Mouse (Mus musculus) neural tube, embryonic 13.5 days (tissue): ENCODE data around the gene Lcp1. TPM values are rescaled to one million over a fixed set of nuclear protein-coding genes. Genes with fewer than 3 reads are reported as not detected.
A peak's percentile ranks its signal among the peaks of the same experiment; 100 is the strongest.

Experiments
- ATAC-seq: fragments of 200-750 bp; cut with Nextera tagmentation; 2 replicates; pipeline ENCODE4 v1.8.0; 2017; ENCODE audit warnings: low read depth, mild to moderate bottlenecking, moderate TSS enrichment, moderate library complexity
- H3K27ac ChIP-seq: fragments of 300-500 bp; sonication (generic); replicated peaks from 2 replicates; pipeline ENCODE4 v1.5.1; 2015; ENCODE audit warnings: moderate library complexity, mild to moderate bottlenecking, inconsistent platforms
- H3K27me3 ChIP-seq: fragments of 300-500 bp; sonication (generic); 2 replicates; pipeline ENCODE4 v1.6.1; 2015; ENCODE audit warnings: mild to moderate bottlenecking, inconsistent platforms
- H3K36me3 ChIP-seq: fragments of 300-500 bp; sonication (generic); 2 replicates; pipeline ENCODE4 v1.6.1; 2015; ENCODE audit warnings: mild to moderate bottlenecking, inconsistent platforms
- H3K4me1 ChIP-seq: fragments of 300-500 bp; sonication (generic); replicated peaks from 2 replicates; pipeline ENCODE4 v1.6.1; 2015; ENCODE audit warnings: inconsistent platforms
- H3K4me2 ChIP-seq: fragments of 300-500 bp; sonication (generic); 2 replicates; pipeline ENCODE4 v1.6.1; 2015; ENCODE audit warnings: inconsistent platforms, mild to moderate bottlenecking, moderate library complexity
- H3K4me3 ChIP-seq: fragments of 300-500 bp; sonication (generic); 2 replicates; pipeline ENCODE4 v1.5.1; 2015; ENCODE audit warnings: mild to moderate bottlenecking, inconsistent platforms
- H3K9ac ChIP-seq: fragments of 300-500 bp; sonication (generic); 2 replicates; pipeline ENCODE4 v1.6.1; 2015; ENCODE audit warnings: moderate library complexity, mild to moderate bottlenecking, inconsistent platforms
- H3K9me3 ChIP-seq: fragments of 300-500 bp; sonication (generic); 2 replicates; pipeline ENCODE4 v1.6.1; 2016; ENCODE audit warnings: inconsistent platforms
- WGBS: fragments of 180-500 bp; shearing (Covaris S2); methylation state at CpG from one replicate; pipeline ENCODE4 v1.1.7; 2015; 5-methylcytosine and 5-hydroxymethylcytosine counted together
- polyA plus RNA-seq: library from polyadenylated mRNA; unstranded; fragments of >200 nt; fragmentation: Nextera tagmentation; extraction: Ambion mirVana; gene quantifications from 2 replicates; pipeline ENCODE4 v1.2.1, GENCODE M21; 2015

The Lcp1 gene
- polyA plus RNA-seq, 1 experiment from 2014 or later = 18.8 TPM

- Histone ChIP-seq H3K9me3 (no peaks in the 10 kb centered on the region), H3K27ac (no peak overlapping the region), H3K9ac (no peak overlapping the region), H3K4me3 (no peak overlapping the region), H3K36me3 (no peaks in the 10 kb centered on the region), H3K27me3 (no peaks in the 10 kb centered on the region), H3K4me1 (peaks cover 15% of the 10 kb centered on the region; the same call in 1 of the 2 replicates), H3K4me2 (no peak overlapping the region)
- ATAC-seq = no peak
- 86% methylated on average over 6 of the region's 6 CpGs for WGBS
Measured at GRCm38 (mm10) chr14:75222386-75222785, 91.5 kb downstream of the Lcp1 start.

- WGBS = 84% methylated on average over 6 of the region's 6 CpGs
- Histone ChIP-seq H3K4me1 (0 out of 2 replicates have a peak, but pooled peaks cover 3% of the 10 kb centered on the region), H3K9me3 (no peaks in the 10 kb centered on the region), H3K4me2 (no peak overlapping the region), H3K36me3 (no peaks in the 10 kb centered on the region), H3K4me3 (no peak overlapping the region), H3K9ac (no peak overlapping the region), H3K27ac (no peak overlapping the region), H3K27me3 (no peaks in the 10 kb centered on the region)
- no peak for ATAC-seq
Measured at GRCm38 (mm10) chr14:75227453-75228084, 96.7 kb downstream of the Lcp1 start.

- Histone ChIP-seq H3K4me2 (no peak overlapping the region), H3K4me3 (no peak overlapping the region), H3K4me1 (0 out of 2 replicates have a peak, but pooled peaks cover 3% of the 10 kb centered on the region), H3K36me3 (no peaks in the 10 kb centered on the region), H3K9me3 (no peaks in the 10 kb centered on the region), H3K9ac (no peak overlapping the region), H3K27me3 (no peaks in the 10 kb centered on the region), H3K27ac (no peak overlapping the region)
- ATAC-seq = no peak
- 74% methylated on average over 2 of the region's 2 CpGs for WGBS
Measured at GRCm38 (mm10) chr14:75229834-75230233, 98.9 kb downstream of the Lcp1 start.

- Histone ChIP-seq H3K9ac (no peak overlapping the region), H3K27ac (no peak overlapping the region), H3K4me1 (peaks cover 16% of the 10 kb centered on the region), H3K4me2 (no peak overlapping the region), H3K36me3 (no peaks in the 10 kb centered on the region), H3K4me3 (no peak overlapping the region), H3K9me3 (no peaks in the 10 kb centered on the region), H3K27me3 (no peaks in the 10 kb centered on the region)
- WGBS = 94% methylated on average over 5 of the region's 5 CpGs
- no peak for ATAC-seq
Measured at GRCm38 (mm10) chr14:75233070-75233469, 102.2 kb downstream of the Lcp1 start.

GRCm38 (mm10) chr14:75235552-75235951 is 104.7 kb downstream of the Lcp1 start:
- no peak overlapping the region for H3K9ac ChIP-seq
- no peaks in the 10 kb centered on the region for H3K9me3 ChIP-seq
- no peak overlapping the region for H3K4me3 ChIP-seq
- WGBS = 49% methylated on average over 8 of the region's 8 CpGs
- peak overlapping the region; percentile 55 for H3K27ac ChIP-seq
- H3K4me1 ChIP-seq = peaks cover 16% of the 10 kb centered on the region
- peak overlapping the region; percentile 36 for H3K4me2 ChIP-seq
- H3K27me3 ChIP-seq = no peaks in the 10 kb centered on the region
- no peaks in the 10 kb centered on the region for H3K36me3 ChIP-seq
- ATAC-seq = peak; percentile 28; the same call in 1 of the 2 replicates

- Histone ChIP-seq H3K9ac (no peak overlapping the region), H3K27ac (peak overlapping the region; percentile 55), H3K4me2 (peak overlapping the region; percentile 36), H3K27me3 (no peaks in the 10 kb centered on the region), H3K36me3 (no peaks in the 10 kb centered on the region), H3K9me3 (no peaks in the 10 kb centered on the region), H3K4me3 (no peak overlapping the region), H3K4me1 (peaks cover 16% of the 10 kb centered on the region)
- WGBS = 28% methylated on average over 9 of the region's 9 CpGs
- peak; percentile 85 for ATAC-seq
Measured at GRCm38 (mm10) chr14:75235955-75236635, 105.2 kb downstream of the Lcp1 start.

- Histone ChIP-seq H3K36me3 (no peaks in the 10 kb centered on the region), H3K27ac (peak overlapping the region; percentile 55), H3K9me3 (no peaks in the 10 kb centered on the region), H3K4me3 (no peak overlapping the region), H3K9ac (no peak overlapping the region), H3K4me2 (no peak overlapping the region), H3K4me1 (peaks cover 16% of the 10 kb centered on the region), H3K27me3 (no peaks in the 10 kb centered on the region)
- 53% methylated on average over 4 of the region's 4 CpGs for WGBS
- ATAC-seq = no peak
Measured at GRCm38 (mm10) chr14:75236636-75237003, 105.7 kb downstream of the Lcp1 start.

GRCm38 (mm10) chr14:75237096-75237495 is 106.2 kb downstream of the Lcp1 start:
- no peak overlapping the region for H3K9ac ChIP-seq
- no peak overlapping the region for H3K4me3 ChIP-seq
- H3K27me3 ChIP-seq = no peaks in the 10 kb centered on the region
- no peaks in the 10 kb centered on the region for H3K9me3 ChIP-seq
- ATAC-seq = no peak
- peaks cover 16% of the 10 kb centered on the region for H3K4me1 ChIP-seq
- peak overlapping the region; percentile 55; the same call in 1 of the 2 replicates for H3K27ac ChIP-seq
- H3K36me3 ChIP-seq = no peaks in the 10 kb centered on the region
- no peak overlapping the region for H3K4me2 ChIP-seq
- WGBS = 66% methylated on average over 8 of the region's 8 CpGs

- H3K27me3 ChIP-seq = no peaks in the 10 kb centered on the region
- no peak overlapping the region for H3K4me2 ChIP-seq
- no peak overlapping the region for H3K9ac ChIP-seq
- no peak overlapping the region for H3K4me3 ChIP-seq
- H3K4me1 ChIP-seq = peaks cover 16% of the 10 kb centered on the region
- no peak for ATAC-seq
- H3K27ac ChIP-seq = no peak overlapping the region
- 84% methylated on average over 6 of the region's 6 CpGs for WGBS
- H3K9me3 ChIP-seq = no peaks in the 10 kb centered on the region
- H3K36me3 ChIP-seq = no peaks in the 10 kb centered on the region
Measured at GRCm38 (mm10) chr14:75238054-75238692, 107.3 kb downstream of the Lcp1 start.

GRCm38 (mm10) chr14:75242087-75242486 is 111.2 kb downstream of the Lcp1 start, which contains the start of gene Cpb2:
Gene Cpb2, plus strand, starts transcription at chr14:75242287.
- no peak within 1 kb of the TSS for H3K4me2 ChIP-seq
- H3K36me3 ChIP-seq = no peaks in the 10 kb centered on the region
- H3K9ac ChIP-seq = no peak within 1 kb of the TSS
- no peaks in the 10 kb centered on the region for H3K4me1 ChIP-seq
- H3K27ac ChIP-seq = no peak within 1 kb of the TSS
- no peak within 1 kb of the TSS for H3K4me3 ChIP-seq
- WGBS = 90% methylated on average over 5 of the region's 5 CpGs
- no peaks in the 10 kb centered on the region for H3K9me3 ChIP-seq
- ATAC-seq = no peak
- no peaks in the 10 kb centered on the region for H3K27me3 ChIP-seq

GRCm38 (mm10) chr14:75246024-75247000 is 115.4 kb downstream of the Lcp1 start:
- Histone ChIP-seq H3K27ac (no peak overlapping the region), H3K9me3 (no peaks in the 10 kb centered on the region), H3K4me2 (no peak overlapping the region), H3K4me3 (no peak overlapping the region), H3K9ac (no peak overlapping the region), H3K36me3 (no peaks in the 10 kb centered on the region), H3K4me1 (no peaks in the 10 kb centered on the region), H3K27me3 (no peaks in the 10 kb centered on the region)
- no peak for ATAC-seq
- WGBS = 86% methylated on average over 11 of the region's 11 CpGs
